Mouse (Mus musculus) olfactory bulb, adult 2 months (tissue): ENCODE data around the gene Nsmf. TPM values are rescaled to one million over a fixed set of nuclear protein-coding genes. Genes with fewer than 3 reads are reported as not detected.

Experiments
- H3K27ac ChIP-seq: fragments of 200-500 bp; 2 replicates; pipeline ENCODE4 v1.5.1; 2012; ENCODE audit warnings: low read depth, low read length; ENCODE audit not compliant: insufficient read depth
- H3K4me1 ChIP-seq: fragments of 200-500 bp; 2 replicates; pipeline ENCODE4 v1.6.1; 2012; ENCODE audit warnings: low read length; ENCODE audit not compliant: control insufficient read depth, insufficient read depth
- H3K4me3 ChIP-seq: fragments of 200-500 bp; 2 replicates; pipeline ENCODE4 v1.5.1; 2012; ENCODE audit warnings: mild to moderate bottlenecking, low read depth, low read length, moderate library complexity; ENCODE audit not compliant: insufficient read depth
- CTCF ChIP-seq: fragments of 200-500 bp; IDR thresholded peaks from 2 replicates; pipeline ENCODE4 v1.5.1; 2012; ENCODE audit warnings: low read depth, mild to moderate bottlenecking, low read length, moderate library complexity; ENCODE audit not compliant: insufficient read depth
- POLR2A ChIP-seq: fragments of 200-500 bp; IDR thresholded peaks from 2 replicates; pipeline ENCODE4 v1.6.1; 2012; ENCODE audit warnings: mild to moderate bottlenecking, low read depth, low read length, moderate library complexity; ENCODE audit not compliant: insufficient read depth
- WGBS: fragments of 180-500 bp; shearing (Covaris S2); methylation state at CpG from one replicate; pipeline ENCODE4 v1.1.7; 2018; 5-methylcytosine and 5-hydroxymethylcytosine counted together
- polyA plus RNA-seq: library from polyadenylated mRNA; stranded (reverse); fragments of >200 nt; gene quantifications from 2 replicates; pipeline ENCODE4 v1.2.4, GENCODE M21; 2012; ENCODE audit warnings: low replicate concordance; ENCODE audit not compliant: missing spikeins, insufficient read depth, insufficient read length

Nsmf gene
- not detected in 2 replicates for polyA plus RNA-seq

GRCm38 (mm10) chr2:25054221-25055067 is at the start of gene Nsmf:
Gene Nsmf (plus strand): TSS chr2:25054355.
- H3K4me1 ChIP-seq = peaks cover 34% of the 10 kb centered on the region
- under 1% methylated on average over 47 of the region's 47 CpGs for WGBS
- H3K4me3 ChIP-seq = peak within 1 kb of the TSS; percentile 91
- TF ChIP-seq POLR2A (peak; percentile 93), CTCF (no peak)
- H3K27ac ChIP-seq = peak within 1 kb of the TSS; percentile 76

GRCm38 (mm10) chr2:25006767-25007166 is 47.4 kb upstream of the Nsmf start:
- Histone ChIP-seq H3K27ac (no peak overlapping the region), H3K4me3 (no peak overlapping the region), H3K4me1 (no peaks in the 10 kb centered on the region)
- no peak for TF ChIP-seq CTCF
- TF ChIP-seq POLR2A = no peak
- 98% methylated on average over 1 of the region's 1 CpGs for WGBS

GRCm38 (mm10) chr2:25008250-25008649 is 45.9 kb upstream of the Nsmf start:
- no peak overlapping the region for H3K4me3 ChIP-seq
- H3K27ac ChIP-seq = no peak overlapping the region
- TF ChIP-seq POLR2A = no peak
- H3K4me1 ChIP-seq = no peaks in the 10 kb centered on the region

GRCm38 (mm10) chr2:25022678-25023077 is 31.5 kb upstream of the Nsmf start:
- TF ChIP-seq CTCF = no peak
- no peak for TF ChIP-seq POLR2A
- no peak overlapping the region for H3K4me3 ChIP-seq
- no peaks in the 10 kb centered on the region for H3K4me1 ChIP-seq
- H3K27ac ChIP-seq = no peak overlapping the region
- WGBS = 94% methylated on average over 1 of the region's 1 CpGs

- 92% methylated on average over 1 of the region's 1 CpGs for WGBS
- no peak overlapping the region for H3K27ac ChIP-seq
- no peak overlapping the region for H3K4me3 ChIP-seq
- TF ChIP-seq POLR2A (no peak), CTCF (no peak)
- no peaks in the 10 kb centered on the region for H3K4me1 ChIP-seq
Measured at GRCm38 (mm10) chr2:25025109-25025508, 29.0 kb upstream of the Nsmf start.

- H3K4me1 ChIP-seq = no peaks in the 10 kb centered on the region
- no peak for TF ChIP-seq POLR2A
- TF ChIP-seq CTCF = no peak
- H3K27ac ChIP-seq = no peak overlapping the region
- 93% methylated on average over 4 of the region's 4 CpGs for WGBS
- no peak overlapping the region for H3K4me3 ChIP-seq
Measured at GRCm38 (mm10) chr2:25034994-25035393, 19.2 kb upstream of the Nsmf start.

- Histone ChIP-seq H3K4me1 (no peaks in the 10 kb centered on the region), H3K4me3 (no peak overlapping the region), H3K27ac (no peak overlapping the region)
- no peak for TF ChIP-seq CTCF
- no peak for TF ChIP-seq POLR2A
- WGBS = 86% methylated on average over 5 of the region's 5 CpGs
Measured at GRCm38 (mm10) chr2:25040089-25040488, 14.1 kb upstream of the Nsmf start.

- H3K4me1 ChIP-seq = peaks cover 16% of the 10 kb centered on the region
- WGBS = 88% methylated on average over 7 of the region's 7 CpGs
- H3K27ac ChIP-seq = no peak overlapping the region
- TF ChIP-seq POLR2A = no peak
- no peak for TF ChIP-seq CTCF
- no peak overlapping the region for H3K4me3 ChIP-seq
Measured at GRCm38 (mm10) chr2:25050921-25051320, 3.2 kb upstream of the Nsmf start.

GRCm38 (mm10) chr2:25051450-25051849 is 2.7 kb upstream of the Nsmf start:
- no peak overlapping the region for H3K27ac ChIP-seq
- no peak for TF ChIP-seq CTCF
- no peak for TF ChIP-seq POLR2A
- H3K4me3 ChIP-seq = no peak overlapping the region
- peaks cover 21% of the 10 kb centered on the region for H3K4me1 ChIP-seq
- 88% methylated on average over 8 of the region's 8 CpGs for WGBS
